Mouse (Mus musculus) heart, embryonic 11.5 days (tissue): ENCODE measurements around the gene Slc15a4. TPM values are rescaled to one million over a fixed set of nuclear protein-coding genes. Genes with fewer than 3 reads are reported as not detected.
A peak's percentile ranks its signal among the peaks of the same experiment; 100 is the strongest.

Experiments used
- ATAC-seq: fragments of 200-750 bp; cut with Nextera tagmentation; replicated peaks from 2 replicates; pipeline ENCODE4 v1.8.0; 2017; ENCODE audit warnings: moderate library complexity; ENCODE audit not compliant: insufficient number of reproducible peaks, low FRiP score, low TSS enrichment
- H3K27ac ChIP-seq: fragments of 300-500 bp; sonication (generic); 2 replicates; pipeline ENCODE4 v1.5.1; 2014; ENCODE audit warnings: mild to moderate bottlenecking, low read depth, low read length
- H3K27me3 ChIP-seq: fragments of 300-500 bp; sonication (generic); 2 replicates; pipeline ENCODE4 v1.6.1; 2014; ENCODE audit warnings: mild to moderate bottlenecking, low read length, mixed read lengths; ENCODE audit not compliant: control insufficient read depth, insufficient read depth
- H3K36me3 ChIP-seq: fragments of 300-500 bp; sonication (generic); 2 replicates; pipeline ENCODE4 v1.6.1; 2014; ENCODE audit warnings: mild to moderate bottlenecking, low read length, moderate library complexity, mixed read lengths; ENCODE audit not compliant: control insufficient read depth, insufficient read depth
- H3K4me1 ChIP-seq: fragments of 300-500 bp; sonication (generic); 2 replicates; pipeline ENCODE4 v1.6.1; 2014; ENCODE audit warnings: low read length; ENCODE audit not compliant: control insufficient read depth, insufficient read depth
- H3K4me2 ChIP-seq: fragments of 300-500 bp; sonication (generic); 2 replicates; pipeline ENCODE4 v1.6.1; 2014; ENCODE audit warnings: mild to moderate bottlenecking, moderate library complexity
- H3K4me3 ChIP-seq: fragments of 300-500 bp; sonication (generic); 2 replicates; pipeline ENCODE4 v1.5.1; 2014; ENCODE audit warnings: low read depth, low read length
- H3K9ac ChIP-seq: fragments of 300-500 bp; sonication (generic); 2 replicates; pipeline ENCODE4 v1.6.1; 2014; ENCODE audit warnings: mild to moderate bottlenecking, low read depth, low read length, moderate library complexity
- H3K9me3 ChIP-seq: fragments of 300-500 bp; sonication (generic); replicated peaks from 2 replicates; pipeline ENCODE4 v1.6.1; 2016; ENCODE audit warnings: low read length; ENCODE audit not compliant: control insufficient read depth
- WGBS: fragments of 180-500 bp; shearing (Covaris S2); extraction: QIAGEN DNeasy Blood & Tissue Kit; methylation state at CpG from one replicate; pipeline ENCODE4 v1.1.7; 2014; ENCODE audit not compliant: insufficient replicate concordance; 5-methylcytosine and 5-hydroxymethylcytosine counted together
- polyA plus RNA-seq: library from polyadenylated mRNA; unstranded; fragments of >200 nt; fragmentation: Nextera tagmentation; extraction: Ambion mirVana; gene quantifications from 2 replicates; pipeline ENCODE4 v1.2.1, GENCODE M21; 2014

Gene Slc15a4
- polyA plus RNA-seq, 1 experiment from 2014 or later = 13.8 TPM

DNA sequence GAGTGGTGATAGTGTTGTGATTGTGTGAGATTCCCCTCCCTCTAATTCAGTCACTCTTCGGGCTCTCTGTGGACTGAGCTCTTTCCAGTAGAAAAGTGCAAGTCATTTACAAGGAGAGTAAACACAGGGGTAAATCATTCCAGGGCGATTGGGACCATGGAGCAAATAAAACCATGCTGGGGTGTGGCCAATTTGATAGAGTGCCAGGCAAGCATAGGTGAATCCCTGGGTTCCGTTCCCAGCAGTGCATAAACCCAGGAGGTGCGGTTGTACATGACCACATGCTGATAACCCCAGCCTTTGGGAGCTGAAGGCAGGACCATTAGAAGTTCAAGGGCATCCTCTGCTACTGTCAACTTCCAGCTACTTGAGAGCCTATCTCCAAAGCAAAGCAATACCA is 491 bp upstream of the Slc15a4 start:
- Histone ChIP-seq H3K27ac (no peak overlapping the region), H3K36me3 (no peaks in the 10 kb centered on the region), H3K9ac (no peak overlapping the region), H3K27me3 (peaks cover 30% of the 10 kb centered on the region), H3K9me3 (no peaks in the 10 kb centered on the region), H3K4me2 (peak overlapping the region; percentile 88), H3K4me3 (no peak overlapping the region), H3K4me1 (peaks cover 6% of the 10 kb centered on the region; the same call in 1 of the 2 replicates)
- WGBS = 24% methylated on average over 4 of the region's 4 CpGs
- ATAC-seq = no peak

GRCm38 (mm10) chr5:127631671-127632070 is 1.0 kb downstream of the Slc15a4 start:
- H3K4me3 ChIP-seq = peak overlapping the region; percentile 48; the same call in 1 of the 2 replicates
- H3K9me3 ChIP-seq = no peaks in the 10 kb centered on the region
- no peaks in the 10 kb centered on the region for H3K36me3 ChIP-seq
- H3K9ac ChIP-seq = no peak overlapping the region
- H3K4me1 ChIP-seq = peaks cover 6% of the 10 kb centered on the region; the same call in 1 of the 2 replicates
- no peak for ATAC-seq
- peak overlapping the region; percentile 88 for H3K4me2 ChIP-seq
- 6% methylated on average over 5 of the region's 5 CpGs for WGBS
- peaks cover 30% of the 10 kb centered on the region for H3K27me3 ChIP-seq
- H3K27ac ChIP-seq = no peak overlapping the region

- Histone ChIP-seq H3K4me1 (peaks cover 3% of the 10 kb centered on the region; the same call in 1 of the 2 replicates), H3K9me3 (no peaks in the 10 kb centered on the region), H3K36me3 (no peaks in the 10 kb centered on the region), H3K27ac (no peak overlapping the region), H3K4me2 (no peak overlapping the region), H3K4me3 (no peak overlapping the region), H3K9ac (no peak overlapping the region), H3K27me3 (peaks cover 16% of the 10 kb centered on the region)
- WGBS = 81% methylated on average over 12 of the region's 12 CpGs
- ATAC-seq = no peak
These were observed 5.5 kb downstream of the Slc15a4 start for GRCm38 (mm10) chr5:127627242-127627641.

DNA sequence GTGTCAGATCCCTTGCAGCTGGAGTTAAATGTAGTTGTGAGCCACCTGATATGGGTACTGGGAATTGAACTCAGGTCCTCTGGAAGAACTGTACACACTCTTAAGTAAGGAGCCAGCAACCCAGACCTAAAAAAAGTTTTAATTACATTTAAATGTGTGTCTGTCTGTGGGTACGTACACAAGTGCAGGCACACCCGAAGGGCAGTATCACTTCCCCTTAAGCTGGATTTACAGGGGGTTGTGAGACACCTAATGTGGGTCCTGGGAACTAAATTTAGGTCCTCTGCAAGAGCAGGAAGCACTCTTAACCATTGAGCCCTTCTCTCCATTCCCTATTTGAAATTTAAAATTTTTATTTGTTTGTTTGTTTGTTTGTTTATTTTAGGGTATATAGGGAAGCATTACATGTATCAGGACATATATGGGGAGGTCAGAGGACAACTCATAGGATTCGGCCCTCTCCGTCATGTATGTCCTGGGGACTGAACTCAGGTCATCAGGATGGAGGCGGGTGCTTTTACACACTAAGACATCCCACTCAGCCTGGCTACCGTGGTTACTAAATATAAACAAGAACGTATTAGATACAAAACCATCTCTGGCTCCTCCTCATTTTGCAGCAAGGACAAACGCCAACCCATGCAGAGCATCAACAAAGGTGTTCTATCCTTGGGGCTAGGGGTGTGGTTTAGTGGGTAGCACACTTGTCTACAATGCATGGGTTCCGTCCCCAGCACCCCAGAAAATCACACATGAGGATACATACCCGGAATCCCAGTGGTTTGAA is 8.1 kb downstream of the Slc15a4 start:
- H3K27me3 ChIP-seq = no peaks in the 10 kb centered on the region
- no peaks in the 10 kb centered on the region for H3K9me3 ChIP-seq
- H3K36me3 ChIP-seq = no peaks in the 10 kb centered on the region
- H3K27ac ChIP-seq = no peak overlapping the region
- no peaks in the 10 kb centered on the region for H3K4me1 ChIP-seq
- no peak for ATAC-seq
- no peak overlapping the region for H3K4me2 ChIP-seq
- WGBS = 71% methylated on average over 10 of the region's 10 CpGs
- no peak overlapping the region for H3K4me3 ChIP-seq
- H3K9ac ChIP-seq = no peak overlapping the region

GRCm38 (mm10) chr5:127621108-127621507 is 11.6 kb downstream of the Slc15a4 start:
- Histone ChIP-seq H3K27ac (no peak overlapping the region), H3K9me3 (no peaks in the 10 kb centered on the region), H3K9ac (no peak overlapping the region), H3K36me3 (no peaks in the 10 kb centered on the region), H3K4me1 (peaks cover 4% of the 10 kb centered on the region), H3K4me2 (no peak overlapping the region), H3K4me3 (no peak overlapping the region), H3K27me3 (no peaks in the 10 kb centered on the region)
- ATAC-seq = no peak
- WGBS = 69% methylated on average over 10 of the region's 10 CpGs

DNA sequence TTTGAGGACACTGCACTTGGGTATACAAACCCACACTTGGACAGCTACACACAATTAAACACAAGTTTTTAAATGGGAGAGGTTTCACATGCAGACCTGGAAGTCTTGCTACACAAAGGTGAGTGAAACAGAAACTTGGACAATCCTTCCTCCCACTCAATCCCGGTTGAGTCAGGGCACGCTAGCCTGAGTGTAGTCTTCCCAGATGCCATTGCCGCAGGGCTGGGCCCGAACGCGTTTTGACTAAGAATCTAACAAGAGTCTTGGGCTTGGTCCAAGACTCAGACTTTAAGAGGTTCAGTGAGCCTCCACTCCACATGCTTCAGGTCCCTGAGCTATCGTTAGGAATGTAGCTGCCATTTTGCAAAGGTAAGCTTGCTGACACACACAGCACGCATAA is 12.3 kb downstream of the Slc15a4 start:
- Histone ChIP-seq H3K4me3 (no peak overlapping the region), H3K27me3 (no peaks in the 10 kb centered on the region), H3K4me2 (no peak overlapping the region), H3K36me3 (no peaks in the 10 kb centered on the region), H3K27ac (no peak overlapping the region), H3K9me3 (no peaks in the 10 kb centered on the region), H3K4me1 (peaks cover 11% of the 10 kb centered on the region), H3K9ac (no peak overlapping the region)
- WGBS = 76% methylated on average over 8 of the region's 8 CpGs
- no peak for ATAC-seq

GRCm38 (mm10) chr5:127618834-127619233 is 13.9 kb downstream of the Slc15a4 start:
- no peaks in the 10 kb centered on the region for H3K9me3 ChIP-seq
- no peaks in the 10 kb centered on the region for H3K36me3 ChIP-seq
- H3K9ac ChIP-seq = no peak overlapping the region
- no peak overlapping the region for H3K4me2 ChIP-seq
- no peak overlapping the region for H3K27ac ChIP-seq
- H3K4me3 ChIP-seq = no peak overlapping the region
- 70% methylated on average over 3 of the region's 3 CpGs for WGBS
- peaks cover 19% of the 10 kb centered on the region for H3K4me1 ChIP-seq
- H3K27me3 ChIP-seq = no peaks in the 10 kb centered on the region
- no peak for ATAC-seq

GRCm38 (mm10) chr5:127616884-127617635 is 15.6 kb downstream of the Slc15a4 start:
- Histone ChIP-seq H3K27me3 (no peaks in the 10 kb centered on the region), H3K36me3 (no peaks in the 10 kb centered on the region), H3K4me1 (peaks cover 22% of the 10 kb centered on the region), H3K4me3 (peak overlapping the region; percentile 92), H3K4me2 (peak overlapping the region; percentile 96), H3K27ac (peak overlapping the region; percentile 68), H3K9ac (peak overlapping the region; percentile 97), H3K9me3 (no peaks in the 10 kb centered on the region)
- under 1% methylated on average over 71 of the region's 91 CpGs for WGBS
- peak; percentile 92 for ATAC-seq
